Mouse (Mus musculus) frontal cortex, adult (tissue): ENCODE results near the gene 1600014C10Rik.
A peak's percentile ranks its signal among the peaks of the same experiment; 100 is the strongest.

Experiments used
- ATAC-seq: cut with Nextera tagmentation; 2 replicates; pipeline ENCODE4 v1.9.2; 2017; ENCODE audit warnings: mild to moderate bottlenecking, moderate library complexity, mixed read lengths; ENCODE audit not compliant: low TSS enrichment

Gene 1600014C10Rik

DNA sequence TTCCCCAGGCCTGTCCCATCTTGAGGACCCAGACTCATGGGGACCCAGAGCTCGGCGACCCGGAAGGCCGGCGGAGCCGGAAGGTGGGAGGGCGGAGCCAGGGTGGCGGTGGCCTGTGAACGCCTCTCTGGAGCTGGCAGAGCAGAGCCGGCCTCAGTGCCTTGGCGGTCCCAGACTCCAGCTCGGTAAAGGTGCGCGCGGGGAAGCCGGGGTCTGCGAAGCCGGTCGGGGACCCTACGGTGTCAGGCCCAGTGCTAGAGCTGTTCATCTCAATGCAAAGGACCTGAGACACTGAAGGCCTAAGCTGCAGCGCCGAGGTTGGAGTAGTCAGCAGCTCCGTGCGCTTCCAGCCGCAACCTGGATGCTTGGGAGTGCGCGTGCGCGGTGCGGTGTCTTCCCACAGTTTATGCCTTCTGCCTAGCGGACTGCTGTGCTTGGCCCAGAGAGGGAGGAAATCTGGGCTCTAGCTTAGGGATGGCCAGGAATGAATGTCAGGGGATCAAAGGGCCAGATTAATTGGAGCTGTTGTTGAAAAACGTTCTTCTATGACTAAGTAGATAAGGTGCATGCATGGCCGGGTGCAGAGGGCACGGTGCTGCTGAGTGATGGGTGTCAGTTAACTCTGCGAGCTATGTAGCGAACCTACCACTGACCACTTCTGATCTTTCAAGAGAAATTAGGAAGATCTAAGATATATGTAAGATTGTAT, 846 bp downstream of the 1600014C10Rik start:
- ATAC-seq, result peak; percentile 93

DNA sequence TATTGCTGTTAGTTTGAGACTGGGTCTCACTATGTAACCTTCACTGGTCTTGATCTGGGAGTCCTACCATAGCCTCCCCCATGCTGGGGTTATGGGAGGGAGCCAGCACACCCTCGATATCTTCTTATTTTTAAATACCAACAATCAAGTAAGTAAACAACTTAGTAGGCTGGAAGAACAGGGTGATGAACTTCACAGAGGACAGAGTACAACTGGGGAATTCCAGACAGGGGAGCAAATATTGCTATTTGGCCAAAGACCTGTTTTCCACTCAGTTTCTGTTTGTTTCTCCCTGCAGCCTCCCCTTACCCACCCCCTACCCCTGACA, 1.4 kb downstream of the 1600014C10Rik start:
- no peak for ATAC-seq

DNA sequence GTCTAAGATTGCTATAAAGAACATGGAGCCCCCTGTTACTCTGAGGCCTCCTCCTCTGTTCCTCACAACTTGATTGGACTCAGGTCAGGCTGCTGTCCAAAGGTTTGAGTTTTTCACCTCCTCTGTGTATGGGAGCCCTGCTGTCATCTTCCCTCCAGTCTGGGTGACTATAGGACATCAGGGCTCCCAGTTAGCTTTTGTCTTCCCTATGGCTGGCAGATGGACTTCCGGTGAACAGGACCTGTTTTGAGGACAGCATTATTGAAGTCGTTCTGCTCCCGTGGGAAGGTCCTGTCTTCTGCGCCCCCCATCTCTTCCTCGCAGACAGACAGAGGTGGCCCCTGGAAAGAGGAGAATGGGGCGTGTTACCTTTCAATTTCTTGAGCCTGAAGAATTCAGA, 1.8 kb downstream of the 1600014C10Rik start:
- ATAC-seq, result no peak

DNA sequence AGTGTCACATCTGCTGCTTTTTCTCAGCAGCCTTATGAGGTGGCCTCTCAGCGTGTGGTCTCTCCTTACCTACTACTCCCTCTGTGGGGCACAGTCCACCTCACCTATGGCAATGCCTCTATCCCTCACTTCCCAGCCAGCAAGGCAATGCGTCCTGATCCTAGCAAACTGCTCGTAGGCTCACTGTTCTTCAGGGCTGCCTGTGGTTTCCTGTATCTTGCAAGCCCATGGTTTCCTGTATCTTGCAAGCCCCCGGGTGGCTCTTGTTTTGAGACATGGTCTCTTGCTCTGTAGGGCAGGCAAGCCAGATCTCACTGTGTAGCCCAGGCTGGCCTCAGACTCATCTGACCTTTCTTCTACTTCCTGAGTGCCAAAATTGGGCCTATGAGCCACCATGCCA, 3.8 kb downstream of the 1600014C10Rik start:
- no peak for ATAC-seq

DNA sequence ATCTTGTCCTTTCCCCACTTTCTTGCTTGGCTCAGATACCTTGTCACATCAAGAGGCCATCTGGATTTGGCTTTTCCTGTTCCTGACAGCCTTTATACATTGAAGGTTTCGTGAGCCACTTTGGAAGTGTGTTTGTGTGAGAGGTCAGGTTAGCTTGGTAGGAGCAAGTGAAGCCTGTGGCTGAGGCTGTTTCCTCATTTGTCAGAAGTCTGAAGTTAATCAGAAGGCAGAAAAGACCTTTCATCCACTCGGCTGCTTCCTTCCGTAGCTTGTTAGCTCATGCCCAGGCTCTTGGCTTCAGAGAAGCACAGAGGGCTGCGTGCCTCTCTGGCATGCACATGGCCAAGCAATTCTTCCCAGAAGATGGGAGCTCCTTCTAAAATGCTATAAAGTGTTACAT, 4.8 kb downstream of the 1600014C10Rik start:
- ATAC-seq, result no peak

DNA sequence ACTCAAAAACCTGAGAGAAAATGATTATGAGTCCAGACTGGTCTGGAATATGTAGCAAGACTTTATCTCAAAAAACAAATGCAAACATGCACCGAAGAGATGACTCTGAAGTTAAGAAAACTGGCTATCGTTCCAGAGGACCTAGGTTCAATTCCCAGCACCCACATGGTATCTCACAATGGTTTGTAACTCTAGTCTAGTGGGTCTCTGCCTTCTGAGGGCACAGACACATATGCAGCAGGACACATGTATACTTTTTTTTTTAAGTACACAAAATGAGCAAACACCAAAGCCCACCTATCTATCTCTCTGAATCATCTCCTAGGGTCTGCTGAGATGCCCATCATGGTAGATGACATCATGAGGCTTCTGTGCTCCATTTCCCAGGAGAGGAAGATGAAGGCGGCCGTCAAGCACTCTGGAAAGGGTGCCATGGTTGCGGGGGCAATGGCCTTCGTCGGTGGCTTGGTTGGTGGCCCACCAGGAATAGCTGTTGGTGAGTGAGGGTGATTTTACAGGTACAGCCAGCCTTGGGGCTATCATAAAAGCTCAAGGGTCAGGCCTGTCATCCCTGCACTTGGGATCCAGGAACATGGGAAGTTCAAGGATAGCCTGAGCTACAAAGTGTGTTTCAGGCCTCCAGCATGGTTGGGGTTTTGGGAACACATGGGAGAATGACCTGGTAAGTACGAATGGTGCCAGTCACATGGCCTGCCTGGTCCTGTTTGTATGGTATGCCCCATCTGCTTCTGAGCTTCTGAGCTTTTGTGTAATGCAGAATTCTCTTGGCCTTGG, 5.5 kb downstream of the 1600014C10Rik start:
- no peak for ATAC-seq

DNA sequence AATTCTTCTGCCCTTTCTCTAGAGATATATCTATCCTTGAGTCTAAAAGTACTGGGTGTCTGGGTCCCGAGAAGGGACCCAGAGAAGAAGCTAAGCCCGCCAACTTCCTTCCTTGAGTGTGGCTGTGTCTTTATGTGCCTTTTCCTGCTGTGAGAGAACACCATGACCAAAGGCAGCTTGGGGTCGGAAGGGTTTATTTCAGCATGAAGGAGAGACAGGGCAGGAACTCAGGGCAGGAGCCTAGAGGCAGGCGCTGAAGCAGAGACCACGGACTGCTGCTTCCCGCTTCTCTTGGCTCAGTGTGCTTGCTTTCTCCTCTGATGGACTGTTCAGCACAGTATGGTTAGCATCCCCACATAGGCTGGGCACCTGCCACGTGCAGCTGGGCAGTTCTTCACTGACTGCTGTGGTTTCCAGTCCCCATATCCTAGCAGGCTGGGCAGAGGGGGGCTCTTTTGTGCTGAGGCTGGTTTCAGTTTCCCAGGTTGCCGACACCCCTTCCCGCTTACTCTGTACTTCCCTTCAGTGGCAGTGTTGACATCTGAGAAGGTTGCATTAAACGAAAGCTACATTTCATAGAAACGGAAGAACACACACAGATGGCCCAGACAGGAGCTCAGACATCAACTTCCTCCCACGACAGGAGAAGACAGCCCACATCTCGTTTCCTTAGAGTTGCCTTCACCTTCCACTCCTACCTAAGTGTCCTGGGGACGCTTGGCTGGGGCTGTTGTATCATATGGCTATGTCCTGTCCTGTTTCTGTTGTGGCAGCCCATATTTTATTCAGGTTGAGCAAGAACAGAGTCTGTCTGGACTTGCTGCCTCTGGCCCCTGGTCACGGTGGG, 6.3 kb downstream of the 1600014C10Rik start:
- ATAC-seq, result peak; percentile 64

DNA sequence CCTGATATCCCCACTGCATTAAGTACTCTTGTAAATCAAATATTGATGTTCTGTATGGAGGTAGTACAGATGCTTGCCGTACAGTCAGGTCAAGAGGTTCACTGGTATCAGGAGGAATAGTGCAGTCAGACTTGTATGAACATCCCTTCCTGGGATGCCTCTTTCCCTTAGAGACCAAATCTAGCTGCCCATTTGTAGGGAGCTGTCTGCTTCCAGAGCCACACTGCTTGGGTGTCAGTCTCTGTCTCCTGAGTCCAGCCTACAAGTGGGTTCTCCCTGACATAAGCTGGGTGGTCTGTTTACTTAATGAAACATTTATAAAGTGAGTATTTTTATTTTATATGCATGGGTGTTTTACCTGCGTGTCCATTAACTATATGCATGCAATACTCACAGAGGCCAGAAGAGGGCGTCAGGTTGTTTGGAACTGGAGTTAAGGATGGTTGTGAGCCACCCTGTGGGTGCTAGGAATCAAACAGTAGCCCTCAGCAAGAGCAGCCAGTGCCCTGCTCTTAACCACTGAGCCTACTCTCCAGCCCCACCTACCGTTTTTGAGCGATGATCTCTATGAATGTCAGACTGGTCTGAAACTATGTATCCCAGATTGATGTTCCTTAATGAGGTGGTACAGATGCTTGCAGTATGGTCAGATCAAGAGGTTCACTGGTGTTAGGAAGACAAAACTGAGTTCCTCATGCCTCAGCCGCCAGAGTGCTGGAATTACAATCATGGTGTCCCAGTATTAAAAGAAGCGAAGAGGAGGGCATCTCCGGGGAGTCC, 7.2 kb downstream of the 1600014C10Rik start:
- ATAC-seq, result no peak

DNA sequence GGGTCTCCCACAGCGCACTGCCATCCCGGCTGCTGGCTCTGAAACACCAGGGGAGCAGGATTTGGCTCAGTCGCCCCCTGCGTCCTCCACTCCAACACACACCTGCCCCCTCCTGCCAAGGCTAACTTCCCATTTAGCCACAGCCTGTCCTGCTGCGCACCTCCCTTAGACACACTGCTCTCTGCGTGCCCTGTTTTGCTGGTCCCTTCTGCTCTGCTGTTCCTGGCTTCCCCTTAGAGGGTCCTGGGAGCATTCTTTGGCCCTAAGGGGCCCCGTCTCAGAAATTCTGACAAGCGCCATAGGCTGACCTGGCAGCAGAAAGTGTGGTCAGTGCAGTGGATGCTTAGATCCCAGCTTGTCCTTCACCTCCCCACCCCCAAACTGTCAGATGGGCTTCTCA, 8.1 kb downstream of the 1600014C10Rik start:
- ATAC-seq, result no peak

DNA sequence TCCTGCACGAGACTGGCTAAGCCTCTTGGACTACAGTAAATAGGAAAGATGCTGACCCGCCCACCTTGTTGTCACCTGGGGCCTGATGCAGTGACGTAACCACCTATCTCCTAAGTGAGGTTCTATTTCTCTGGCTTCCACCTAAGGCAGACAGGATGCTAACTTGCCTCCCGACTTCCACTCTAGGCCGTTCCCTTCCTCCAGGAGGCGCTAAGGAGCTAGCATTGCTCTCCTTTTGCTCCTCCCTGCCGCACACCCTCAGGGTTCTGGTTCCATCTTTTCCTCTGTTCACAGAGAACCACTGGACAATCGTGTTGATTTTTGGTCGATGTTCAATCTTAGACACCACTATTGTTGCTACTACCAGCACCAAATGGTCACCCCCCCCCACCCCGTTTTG, 8.6 kb downstream of the 1600014C10Rik start:
- no peak for ATAC-seq

DNA sequence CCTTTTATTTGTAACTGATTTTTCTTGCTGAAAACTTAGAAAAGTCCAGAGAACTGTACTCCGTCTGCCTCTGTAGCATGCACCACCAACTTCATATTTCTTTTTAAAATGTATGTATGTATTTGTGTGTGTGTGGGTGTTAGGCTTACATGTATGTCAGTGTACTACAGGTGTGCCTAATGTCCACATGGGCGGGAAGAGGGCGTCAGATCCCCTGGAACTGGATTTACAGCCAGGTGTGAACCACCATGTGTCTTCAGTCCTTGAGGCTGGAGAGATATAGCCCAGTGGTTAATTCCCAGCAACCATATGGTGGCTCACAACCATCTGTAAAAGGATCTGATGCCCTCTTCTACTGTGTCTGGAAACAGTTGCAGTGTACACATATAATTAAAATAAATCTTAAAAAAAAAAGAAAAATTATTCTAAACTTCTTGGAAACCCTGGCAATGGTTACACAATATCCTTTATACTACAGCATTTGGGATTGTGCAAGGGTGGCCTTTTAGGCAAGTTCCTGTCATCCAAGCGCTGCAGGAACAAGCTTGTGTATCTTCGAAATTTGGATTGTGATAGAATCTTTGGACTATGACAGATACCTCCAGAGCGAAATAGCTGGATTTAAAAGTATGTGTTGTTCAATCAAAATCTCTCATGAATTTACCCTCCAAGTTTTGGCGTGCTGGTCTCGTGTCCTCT, 17.0 kb downstream of the 1600014C10Rik start:
- no peak for ATAC-seq

DNA sequence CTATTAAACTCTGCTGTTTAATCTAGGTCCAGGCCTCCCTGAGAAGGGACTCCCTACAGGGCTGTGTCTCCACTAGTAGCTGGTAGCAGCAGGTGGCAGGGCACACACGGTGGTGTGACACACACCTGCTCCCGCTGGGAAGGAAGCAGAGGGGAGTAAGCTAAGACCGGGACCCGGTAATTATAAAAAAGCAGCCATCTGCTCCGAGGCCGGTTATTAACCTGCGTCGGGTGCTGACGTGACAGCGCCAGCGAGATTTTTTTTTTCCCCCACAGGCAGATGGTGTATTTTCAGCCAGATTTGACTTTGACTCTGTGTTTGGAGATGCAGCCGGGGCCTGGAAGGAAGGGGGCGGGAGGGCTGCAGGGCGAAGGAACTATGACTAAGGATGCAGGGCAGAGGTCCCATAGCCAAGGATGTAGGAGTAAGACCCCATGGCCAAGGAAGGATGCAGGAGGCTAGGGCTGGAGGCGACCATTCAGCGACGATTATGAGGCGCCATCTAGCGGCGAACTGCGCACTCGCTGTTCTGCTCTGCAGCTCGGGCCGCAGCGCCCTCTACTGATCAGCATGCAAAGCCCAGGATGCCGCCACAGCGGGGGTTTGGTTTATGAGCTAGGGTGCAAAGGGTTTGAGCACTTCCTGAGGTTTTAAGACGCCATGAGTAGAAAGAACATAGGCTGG, 17.7 kb downstream of the 1600014C10Rik start:
- peak; percentile 94 for ATAC-seq

DNA sequence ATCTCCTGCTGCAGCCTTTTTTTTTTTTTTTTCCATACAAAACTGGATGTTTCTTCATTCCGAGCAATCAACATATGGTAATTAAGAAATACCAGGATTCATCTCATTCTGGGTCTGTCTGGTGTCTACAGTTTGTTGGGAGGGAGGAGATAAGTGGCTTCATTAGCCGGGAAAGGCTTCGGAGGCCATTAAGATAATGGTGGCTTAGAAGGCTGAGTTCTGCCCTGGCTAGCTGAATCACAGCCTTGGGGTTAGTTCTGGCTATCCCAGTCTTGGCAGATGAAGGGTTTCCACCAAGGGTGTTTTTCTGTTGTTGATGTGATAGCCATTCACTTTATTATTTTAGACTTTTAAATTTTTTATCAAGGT, 18.3 kb downstream of the 1600014C10Rik start:
- no peak for ATAC-seq

DNA sequence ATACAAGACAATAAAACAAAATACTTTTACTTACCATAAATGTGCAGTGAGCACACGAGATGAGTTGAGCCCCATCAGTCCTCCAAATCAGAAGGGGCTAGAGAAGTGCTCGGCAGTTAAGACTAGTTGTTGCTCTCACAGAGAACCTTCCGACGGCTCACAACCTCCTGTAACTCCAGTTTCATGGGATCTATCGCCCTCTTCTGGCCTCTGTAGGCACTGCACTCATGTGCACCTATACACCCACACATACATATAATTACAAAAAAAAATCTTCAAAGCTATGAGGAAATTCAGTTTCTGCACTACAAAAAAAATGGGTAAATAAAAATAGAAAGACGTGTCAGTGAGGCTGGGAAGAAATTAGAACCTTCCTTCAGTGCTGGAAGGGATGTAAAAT, 21.3 kb downstream of the 1600014C10Rik start:
- no peak for ATAC-seq

DNA sequence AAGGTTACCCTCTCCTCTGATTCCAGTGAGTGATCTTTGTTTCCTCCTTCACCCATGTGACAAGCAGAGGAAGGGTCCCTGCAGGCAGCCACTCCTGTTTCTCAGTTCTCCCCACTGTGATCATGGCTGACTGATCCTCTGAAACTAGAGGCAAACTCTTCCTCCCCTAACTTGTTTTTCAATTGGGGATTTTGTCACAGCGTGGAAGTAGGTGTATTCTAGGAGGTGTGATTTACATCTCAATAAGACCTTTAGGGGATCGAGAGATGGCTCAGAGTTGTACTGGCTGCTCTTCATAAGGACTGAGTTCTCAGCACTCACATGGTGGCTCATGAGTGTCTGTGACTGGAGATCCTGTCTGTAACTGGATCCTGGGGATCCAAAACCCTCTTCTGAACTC, 22.8 kb downstream of the 1600014C10Rik start:
- no peak for ATAC-seq

DNA sequence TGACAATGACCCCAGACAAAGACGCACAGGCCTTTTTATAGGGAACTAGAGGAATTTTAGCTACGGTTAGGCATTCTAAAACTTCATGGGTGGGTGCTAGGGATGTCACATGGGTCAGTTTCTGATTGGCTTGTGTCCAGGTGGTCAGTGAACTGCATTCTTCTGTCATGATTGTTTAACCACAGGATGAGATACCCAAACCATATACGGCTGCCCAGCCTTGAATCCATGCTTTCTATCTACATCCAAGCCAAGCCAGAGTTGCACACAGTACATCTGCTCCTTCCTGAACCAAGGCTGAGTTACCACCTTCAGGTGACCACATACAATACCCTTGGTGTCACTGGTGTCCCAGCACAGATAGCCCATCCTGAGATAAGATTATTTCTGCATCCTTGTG, 23.5 kb downstream of the 1600014C10Rik start:
- no peak for ATAC-seq

DNA sequence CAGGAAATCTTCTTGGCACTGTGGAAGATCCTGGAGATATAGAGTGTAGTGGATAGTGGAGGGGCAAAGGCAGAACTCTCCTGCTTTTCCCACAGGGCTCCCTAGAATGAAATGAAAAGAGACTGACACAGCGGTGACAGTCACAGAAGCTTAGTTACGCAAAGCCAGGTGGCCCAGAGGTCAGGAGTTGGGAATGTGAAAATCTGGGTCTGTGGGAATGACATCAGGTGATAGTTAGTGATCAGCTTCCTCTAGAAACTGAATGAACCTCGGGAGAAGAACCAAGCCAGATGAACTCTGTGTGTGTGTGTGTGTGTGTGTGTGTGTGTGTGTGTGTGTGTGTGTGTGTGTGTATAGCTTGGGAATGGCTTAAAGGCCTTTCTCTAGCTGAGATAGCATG, 26.0 kb downstream of the 1600014C10Rik start:
- no peak for ATAC-seq

DNA sequence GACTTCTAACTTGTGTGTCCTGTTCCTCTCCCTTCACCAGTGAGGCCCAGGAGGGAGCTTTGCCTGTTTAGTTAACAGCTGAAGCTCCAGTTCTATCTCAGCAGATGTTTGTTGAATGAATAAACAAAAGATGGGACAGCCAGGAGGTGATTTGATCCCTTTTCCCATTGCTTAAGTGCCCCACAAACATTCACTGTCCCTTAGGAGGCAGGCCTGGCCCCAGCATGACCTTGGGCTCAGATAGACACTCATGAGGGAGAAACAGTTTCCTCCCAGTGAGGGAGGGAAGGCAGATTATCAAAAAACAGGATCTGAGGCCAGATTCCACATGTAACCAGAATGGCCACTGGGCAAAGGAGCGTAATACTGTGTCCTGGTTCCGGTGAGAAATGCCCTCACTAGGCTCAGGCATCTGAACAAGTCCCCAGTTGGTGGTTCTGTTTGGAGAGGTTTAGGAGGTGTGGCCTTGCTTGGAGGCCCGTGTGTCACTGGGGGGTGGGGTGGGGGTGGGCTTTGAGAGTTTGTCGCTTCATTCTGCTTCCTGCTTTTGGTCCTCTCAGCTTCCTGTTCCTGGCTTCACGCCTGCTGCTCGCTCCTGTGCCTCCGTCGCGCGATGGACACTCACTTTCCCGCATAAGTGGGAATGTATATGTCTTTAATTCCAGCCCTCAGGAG, 26.6 kb downstream of the 1600014C10Rik start:
- ATAC-seq, result no peak

DNA sequence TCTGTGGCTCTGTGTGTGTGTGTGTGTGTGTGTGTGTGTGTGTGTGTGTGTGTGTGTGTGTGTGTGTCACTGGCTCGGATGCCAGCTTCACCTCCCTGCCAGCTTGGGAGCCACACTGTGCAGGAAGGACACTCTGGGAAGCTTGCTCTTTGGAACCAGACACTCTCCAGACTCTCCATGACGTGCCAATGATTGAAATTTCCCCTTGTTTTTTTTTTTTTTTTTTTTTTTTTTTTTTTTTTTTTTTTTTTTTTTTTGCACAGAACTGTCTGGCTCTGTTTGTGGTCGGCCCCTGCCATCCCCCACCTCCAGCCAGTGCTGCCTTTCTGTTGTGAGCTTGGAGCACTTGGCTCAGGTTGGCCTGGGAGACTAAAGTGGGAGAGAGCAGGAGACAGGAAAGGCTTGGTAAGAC, 29.6 kb downstream of the 1600014C10Rik start:
- ATAC-seq, result no peak
